Mouse (Mus musculus) CD4-positive, CD25-positive, alpha-beta regulatory T cell (primary cell): ENCODE results near the gene Zfp871. TPM values are rescaled to one million over a fixed set of nuclear protein-coding genes. Genes with fewer than 3 reads are reported as not detected.

ENCODE experiments used
- polyA plus RNA-seq: library from polyadenylated mRNA; unstranded; fragments of 100-300 nt; shearing (Covaris generic); gene quantifications from one replicate; pipeline ENCODE4 v1.2.1, GENCODE M21; 2017

Gene Zfp871
- polyA plus RNA-seq: 27.0 TPM

DNA sequence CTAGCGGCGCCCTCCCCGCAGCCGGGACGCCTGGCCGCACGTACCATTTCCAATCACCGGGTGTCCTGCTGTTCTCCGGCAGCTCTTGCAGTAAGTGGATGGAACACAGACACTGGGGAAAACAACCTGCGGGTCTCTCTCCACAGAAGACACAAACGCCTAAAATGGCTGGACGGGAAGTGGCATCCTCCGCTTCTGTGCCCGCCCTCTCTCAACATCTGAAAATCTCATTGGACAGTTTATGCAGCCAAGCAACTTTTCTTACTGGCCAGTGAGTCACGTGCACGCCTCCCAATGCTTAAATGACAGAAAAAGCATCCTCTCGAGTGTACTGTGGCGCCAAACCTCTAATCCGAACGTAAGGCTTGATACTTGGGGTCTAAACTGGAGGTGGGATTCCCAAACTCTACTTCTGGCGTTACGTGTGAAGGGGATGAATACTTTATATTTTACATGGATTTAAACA, at the start of gene Zfp871:
TSS of gene Zfp871 (minus strand) at position 194 of the 466 bp plus-strand sequence.

DNA sequence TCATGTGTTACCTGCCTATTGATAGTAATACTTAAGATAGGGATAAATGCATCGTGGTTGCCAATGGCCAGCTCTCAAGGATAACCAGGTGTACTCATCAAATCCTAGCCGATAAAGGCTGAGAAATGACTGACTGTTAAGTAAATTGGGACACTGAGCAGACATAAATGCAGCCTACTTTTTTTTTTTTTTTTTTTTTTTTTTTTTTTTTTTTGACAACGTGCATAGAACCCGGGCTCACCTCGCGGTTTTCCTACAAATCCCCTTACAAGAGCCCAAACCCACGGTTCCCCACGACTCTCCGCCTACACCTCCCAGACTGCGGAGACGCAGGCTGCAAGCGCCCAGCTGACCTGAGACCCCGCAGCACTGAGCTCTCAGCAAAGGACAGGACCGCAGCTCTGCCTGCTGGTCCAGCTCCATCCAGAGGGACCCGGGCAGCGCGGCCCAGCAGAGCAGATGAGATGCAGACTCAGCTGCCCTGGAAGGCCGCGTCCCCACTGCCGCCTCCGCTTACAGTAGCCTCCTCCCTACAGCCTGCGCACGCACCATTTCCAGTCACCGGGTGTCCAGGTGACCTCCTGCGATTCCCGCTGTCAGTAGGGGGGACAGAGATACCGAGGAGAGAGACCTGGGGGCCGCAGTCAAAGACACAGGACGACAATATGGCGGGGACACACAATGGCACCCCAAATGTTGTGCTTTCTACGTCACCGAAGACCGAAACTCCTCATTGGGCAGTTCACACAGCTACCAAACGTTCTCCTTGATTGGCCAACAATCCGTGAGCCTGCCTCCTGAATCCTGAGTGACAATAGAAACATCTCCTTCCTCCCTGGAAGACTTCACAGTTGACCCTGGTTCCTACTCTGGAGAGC, 41.7 kb upstream of the Zfp871 start, which contains the start of gene Zfp799:
TSS of gene Zfp799 (minus strand) at position 722 of the 878 bp plus-strand sequence.

DNA sequence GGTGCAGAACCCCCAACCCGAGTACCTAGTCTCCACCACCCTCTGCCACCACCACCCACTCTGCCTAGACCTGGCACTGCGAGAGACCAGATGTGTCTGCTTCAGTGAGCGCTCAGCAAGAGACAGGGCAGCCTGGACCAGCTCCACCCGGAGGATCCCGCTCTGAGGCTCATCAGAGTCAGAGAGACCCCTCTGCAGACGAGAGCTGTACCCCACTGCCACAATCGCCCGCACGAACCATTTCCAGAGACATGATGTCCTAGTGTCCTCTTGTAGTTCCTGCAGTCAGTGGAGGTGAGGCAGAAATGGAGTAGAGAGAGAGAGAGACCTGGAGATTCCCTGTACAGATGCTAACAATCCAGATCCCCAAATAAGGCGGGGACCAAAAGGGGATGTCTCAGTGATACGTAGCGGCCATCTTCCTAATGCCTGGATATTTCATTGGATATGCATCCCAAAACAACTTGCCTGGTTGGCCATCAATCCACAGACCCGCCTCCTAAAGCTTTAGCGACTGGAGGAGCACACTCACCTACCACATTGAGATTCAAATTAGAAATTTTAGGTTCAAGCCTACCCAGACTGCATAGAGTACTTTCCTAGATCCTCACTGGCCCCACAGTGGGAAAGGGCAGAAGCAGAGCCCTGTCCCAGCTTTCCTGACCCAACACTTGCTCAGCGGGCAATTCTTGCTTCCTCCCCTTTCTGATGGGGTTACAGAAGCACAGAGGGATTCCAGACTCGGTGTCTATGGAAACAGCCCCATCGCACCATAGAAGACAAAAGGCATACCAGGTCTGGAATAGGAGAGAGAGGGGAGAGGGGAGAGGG, 21.7 kb upstream of the Zfp871 start, which contains the start of gene Zfp811:
TSS of gene Zfp811 (minus strand) at position 388 of the 831 bp plus-strand sequence.

Other genes starting within 250 kb of the Zfp871 start
- 0.13 TPM for gene Cyp4f37, start 167.0 kb downstream of the Zfp871 start, polyA plus RNA-seq
- not detected for gene Cyp4f40, start 129.4 kb downstream of the Zfp871 start, polyA plus RNA-seq
- gene Cyp4f15, start 102.7 kb downstream of the Zfp871 start, polyA plus RNA-seq: not detected
- 0.23 TPM for gene Zfp811, start 21.6 kb upstream of the Zfp871 start, polyA plus RNA-seq
- 11.0 TPM for gene Zfp799, start 42.0 kb upstream of the Zfp871 start, polyA plus RNA-seq
- gene Zfp870, start 103.4 kb upstream of the Zfp871 start, polyA plus RNA-seq: 10.9 TPM
- gene Cyp4f14, start 129.1 kb upstream of the Zfp871 start, polyA plus RNA-seq: not detected
- gene Cyp4f13, start 159.1 kb upstream of the Zfp871 start, polyA plus RNA-seq: 56.5 TPM
- 20.5 TPM for gene Zfp472, start 177.5 kb upstream of the Zfp871 start, polyA plus RNA-seq
- gene Zfp952, start 204.8 kb upstream of the Zfp871 start, polyA plus RNA-seq: 16.9 TPM
- 9.1 TPM for gene Zfp763, start 245.1 kb upstream of the Zfp871 start, polyA plus RNA-seq